Mouse (Mus musculus) erythroblast, embryonic 14.5 days (primary cell): ENCODE measurements around the gene Rbm20. TPM values are rescaled to one million over a fixed set of nuclear protein-coding genes. Genes with fewer than 3 reads are reported as not detected.

ENCODE experiments used
- H3K27me3 ChIP-seq: 2 replicates; pipeline ENCODE4 v1.6.1; 2012; ENCODE audit warnings: inconsistent platforms; ENCODE audit not compliant: control insufficient read depth
- H3K36me3 ChIP-seq: 2 replicates; pipeline ENCODE4 v1.6.1; 2012; ENCODE audit warnings: mild to moderate bottlenecking, inconsistent platforms; ENCODE audit not compliant: control insufficient read depth
- H3K4me1 ChIP-seq: 2 replicates; pipeline ENCODE4 v1.6.1; 2012; ENCODE audit warnings: inconsistent platforms; ENCODE audit not compliant: control insufficient read depth
- H3K4me3 ChIP-seq: replicated peaks from 2 replicates; pipeline ENCODE3; 2012; ENCODE audit warnings: moderate library complexity, mild to moderate bottlenecking, inconsistent platforms
- H3K9me3 ChIP-seq: 2 replicates; pipeline ENCODE4 v1.6.1; 2012; ENCODE audit warnings: low read length, inconsistent platforms, mixed read lengths; ENCODE audit not compliant: control insufficient read depth
- GATA1 ChIP-seq: IDR thresholded peaks from 2 replicates; pipeline ENCODE4 v1.6.1; 2012; ENCODE audit warnings: low read length, inconsistent platforms, mixed read lengths
- TAL1 ChIP-seq: IDR thresholded peaks from 3 replicates; pipeline ENCODE4 v1.6.1; 2012; ENCODE audit warnings: low read length, inconsistent platforms, mixed read lengths
- polyA plus RNA-seq: library from polyadenylated mRNA; stranded (reverse); fragments of >175 nt; gene quantifications from 2 replicates; pipeline ENCODE4 v1.2.3, GENCODE M21; 2012

Gene Rbm20
- polyA plus RNA-seq, 1 experiment, result not detected

GRCm38 (mm10) chr19:53789571-53789970 is 112.5 kb downstream of the Rbm20 start:
- TF ChIP-seq TAL1 (no peak), GATA1 (no peak)
- no peaks in the 10 kb centered on the region for H3K36me3 ChIP-seq
- peaks cover 42% of the 10 kb centered on the region for H3K4me1 ChIP-seq
- no peak overlapping the region for H3K4me3 ChIP-seq
- H3K27me3 ChIP-seq, result no peaks in the 10 kb centered on the region
- H3K9me3 ChIP-seq, result no peaks in the 10 kb centered on the region

DNA sequence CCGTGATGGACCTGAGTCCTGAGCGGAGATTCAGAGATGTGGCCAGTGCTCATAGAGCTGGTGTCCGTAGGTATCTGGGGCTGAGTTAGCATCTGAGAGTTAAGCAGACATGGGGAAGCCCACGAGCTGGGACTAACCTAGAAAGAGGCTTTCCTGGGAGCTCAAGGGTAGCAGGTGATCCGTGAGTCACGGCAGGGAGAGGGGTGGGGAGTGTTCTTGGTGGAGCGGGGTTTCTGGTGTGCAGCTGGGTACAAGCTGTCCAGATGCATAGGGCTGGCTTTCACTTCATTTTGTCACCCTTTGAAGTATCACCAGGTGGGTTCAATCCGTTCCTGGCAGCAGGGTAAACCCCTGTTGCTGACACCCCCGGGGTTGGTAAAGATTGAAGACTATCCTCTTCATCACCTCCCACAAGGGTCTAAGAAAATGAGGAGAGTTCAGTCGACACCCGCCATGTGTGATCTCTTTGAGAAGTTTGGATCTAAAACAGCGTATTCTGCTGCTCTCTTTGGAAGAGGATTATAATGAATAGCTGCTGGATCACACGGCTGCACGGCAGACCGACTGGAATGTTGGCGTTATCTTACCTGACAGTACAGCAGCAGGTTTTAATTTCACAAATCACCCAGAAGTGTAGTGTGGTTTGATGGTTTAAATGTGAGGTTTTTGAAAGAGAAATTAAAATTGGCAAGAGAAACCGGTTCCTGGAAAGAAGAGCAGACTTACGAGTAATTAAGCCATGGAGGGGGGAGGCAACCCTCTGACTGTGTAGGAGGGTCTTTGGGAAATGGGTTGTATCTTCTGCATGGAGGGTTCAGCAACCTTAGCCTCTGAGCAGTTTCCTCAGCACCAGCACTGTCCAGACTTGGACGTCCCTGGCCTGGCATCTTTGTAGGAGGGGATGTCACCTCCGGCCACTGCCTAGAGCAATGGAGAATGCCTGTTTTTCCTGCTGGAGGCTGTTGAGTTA is 114.9 kb downstream of the Rbm20 start:
- no peak for TF ChIP-seq GATA1
- TF ChIP-seq TAL1, result no peak
- H3K4me1 ChIP-seq, result peaks cover 42% of the 10 kb centered on the region
- no peaks in the 10 kb centered on the region for H3K36me3 ChIP-seq
- no peaks in the 10 kb centered on the region for H3K27me3 ChIP-seq
- no peaks in the 10 kb centered on the region for H3K9me3 ChIP-seq
- H3K4me3 ChIP-seq, result no peak overlapping the region

DNA sequence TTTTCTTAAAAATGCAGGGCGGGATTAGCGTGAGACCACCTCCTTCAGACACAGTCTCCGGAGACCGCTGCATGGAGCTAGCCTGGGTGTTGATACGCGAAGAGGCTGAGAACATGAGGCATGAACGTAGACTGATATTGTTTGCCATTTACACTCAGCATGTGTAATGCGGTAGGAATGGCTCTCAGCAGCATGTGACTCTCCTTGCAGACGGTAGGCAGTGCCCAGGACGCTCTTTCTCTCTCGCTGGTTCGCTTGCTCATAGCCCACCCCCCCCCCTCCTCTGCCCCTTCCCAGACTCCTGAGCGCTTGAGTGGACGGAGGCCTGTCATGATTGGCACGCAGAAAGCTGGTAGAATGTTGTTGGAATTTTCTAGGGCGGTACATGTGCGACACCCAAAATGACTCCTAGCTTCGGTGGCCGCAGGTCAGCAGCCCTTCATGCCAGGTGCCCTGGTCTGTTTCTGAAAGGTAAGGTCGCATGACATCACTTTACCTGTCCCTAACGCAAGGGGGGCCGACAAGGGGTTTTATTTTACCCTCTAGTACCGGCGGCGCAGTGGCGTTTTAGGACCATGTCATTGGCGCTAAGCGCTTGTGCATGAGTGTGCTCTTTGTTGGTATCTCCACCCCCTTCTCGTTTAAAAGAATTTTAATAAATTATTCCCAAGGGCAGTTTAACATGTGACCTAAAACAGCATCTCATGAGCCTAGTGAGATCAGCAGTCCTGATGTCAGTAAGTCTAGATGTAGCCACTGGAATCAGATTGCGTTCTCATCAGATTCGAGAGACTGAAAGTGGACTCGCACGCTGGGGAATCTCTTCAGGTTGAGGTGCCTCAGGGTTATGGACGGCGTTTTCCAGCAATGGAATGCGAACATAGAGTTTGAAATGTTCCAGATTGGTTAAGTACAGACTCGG is 116.1 kb downstream of the Rbm20 start:
- Histone ChIP-seq H3K36me3 (no peaks in the 10 kb centered on the region), H3K4me1 (peaks cover 41% of the 10 kb centered on the region), H3K4me3 (no peak overlapping the region), H3K27me3 (no peaks in the 10 kb centered on the region), H3K9me3 (no peaks in the 10 kb centered on the region)
- TF ChIP-seq GATA1 (no peak), TAL1 (no peak)

- Histone ChIP-seq H3K9me3 (no peaks in the 10 kb centered on the region), H3K27me3 (no peaks in the 10 kb centered on the region), H3K4me1 (peaks cover 34% of the 10 kb centered on the region), H3K36me3 (no peaks in the 10 kb centered on the region), H3K4me3 (no peak overlapping the region)
- no peak for TF ChIP-seq GATA1
- TF ChIP-seq TAL1, result no peak
These were observed 117.1 kb downstream of the Rbm20 start for GRCm38 (mm10) chr19:53793994-53794890.

- no peaks in the 10 kb centered on the region for H3K36me3 ChIP-seq
- H3K9me3 ChIP-seq, result no peaks in the 10 kb centered on the region
- H3K4me3 ChIP-seq, result no peak overlapping the region
- TF ChIP-seq TAL1 (no peak), GATA1 (no peak)
- H3K27me3 ChIP-seq, result no peaks in the 10 kb centered on the region
- H3K4me1 ChIP-seq, result peaks cover 34% of the 10 kb centered on the region
These were observed 117.9 kb downstream of the Rbm20 start for GRCm38 (mm10) chr19:53794996-53795395.

- H3K4me1 ChIP-seq, result peaks cover 35% of the 10 kb centered on the region
- no peaks in the 10 kb centered on the region for H3K9me3 ChIP-seq
- H3K4me3 ChIP-seq, result no peak overlapping the region
- no peaks in the 10 kb centered on the region for H3K36me3 ChIP-seq
- TF ChIP-seq GATA1 (no peak), TAL1 (no peak)
- H3K27me3 ChIP-seq, result no peaks in the 10 kb centered on the region
These were observed 118.9 kb downstream of the Rbm20 start for GRCm38 (mm10) chr19:53796020-53796419.

GRCm38 (mm10) chr19:53797770-53798169 is 120.7 kb downstream of the Rbm20 start:
- TF ChIP-seq TAL1 (no peak), GATA1 (no peak)
- Histone ChIP-seq H3K36me3 (no peaks in the 10 kb centered on the region), H3K9me3 (no peaks in the 10 kb centered on the region), H3K27me3 (no peaks in the 10 kb centered on the region), H3K4me3 (no peak overlapping the region), H3K4me1 (peaks cover 40% of the 10 kb centered on the region)

- H3K9me3 ChIP-seq, result no peaks in the 10 kb centered on the region
- no peak overlapping the region for H3K4me3 ChIP-seq
- no peaks in the 10 kb centered on the region for H3K27me3 ChIP-seq
- TF ChIP-seq TAL1 (no peak), GATA1 (0 out of 2 replicates have a peak, but pooled peaks have one; percentile 8)
- peaks cover 55% of the 10 kb centered on the region for H3K4me1 ChIP-seq
- no peaks in the 10 kb centered on the region for H3K36me3 ChIP-seq
These were observed 122.8 kb downstream of the Rbm20 start for GRCm38 (mm10) chr19:53799885-53800284.
